Mouse (Mus musculus): Measurements from ENCODE around the gene Pccb. TPM values are rescaled to one million over a fixed set of nuclear protein-coding genes. Genes with fewer than 3 reads are reported as not detected.

Pccb gene
- polyA plus RNA-seq, 1 experiment from 2014 or later, result 25.4 TPM

DNA sequence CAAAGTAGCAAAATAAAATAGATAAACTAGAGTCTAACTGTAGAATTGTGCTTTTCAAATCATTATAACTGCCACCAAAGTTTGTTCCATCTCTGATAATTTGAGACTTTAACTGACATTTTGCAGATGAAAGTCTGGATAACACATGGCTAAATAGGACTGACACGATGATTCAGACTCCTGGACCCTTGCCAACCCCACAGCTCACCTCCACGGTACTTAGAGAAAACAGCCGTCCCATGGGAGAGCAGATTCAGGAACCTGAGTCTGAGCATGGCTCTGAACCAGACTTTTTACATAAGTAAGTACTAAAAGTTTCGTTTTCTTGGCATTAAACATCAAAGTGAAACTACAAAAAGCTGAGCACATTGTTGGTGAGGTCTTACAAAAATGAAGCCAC is 83.2 kb downstream of the Pccb start:
- WGBS, result 60% methylated on average over 4 of the region's 4 CpGs
- no peaks in the 10 kb centered on the region for H3K9me3 ChIP-seq (ENCODE audit: control insufficient read depth, low read length)
- H3K9ac ChIP-seq (replicated peaks; ENCODE audit: low read depth, low read length), result no peak overlapping the region
- H3K4me2 ChIP-seq (ENCODE audit: low read depth, low read length), result no peak overlapping the region
- no peak overlapping the region for H3K27ac ChIP-seq (ENCODE audit: low read depth, low read length)
- no peaks in the 10 kb centered on the region for H3K27me3 ChIP-seq (ENCODE audit: control insufficient read depth, insufficient read depth, low read length)
- peaks cover 7% of the 10 kb centered on the region; the same call in 1 of the 2 replicates for H3K36me3 ChIP-seq (ENCODE audit: control insufficient read depth, insufficient read depth, low read length)
- H3K4me3 ChIP-seq (ENCODE audit: low read depth, low read length), result no peak overlapping the region
- ATAC-seq (ENCODE audit: low read depth), result no peak
- no peaks in the 10 kb centered on the region for H3K4me1 ChIP-seq (ENCODE audit: control insufficient read depth, insufficient read depth, low read length)

DNA sequence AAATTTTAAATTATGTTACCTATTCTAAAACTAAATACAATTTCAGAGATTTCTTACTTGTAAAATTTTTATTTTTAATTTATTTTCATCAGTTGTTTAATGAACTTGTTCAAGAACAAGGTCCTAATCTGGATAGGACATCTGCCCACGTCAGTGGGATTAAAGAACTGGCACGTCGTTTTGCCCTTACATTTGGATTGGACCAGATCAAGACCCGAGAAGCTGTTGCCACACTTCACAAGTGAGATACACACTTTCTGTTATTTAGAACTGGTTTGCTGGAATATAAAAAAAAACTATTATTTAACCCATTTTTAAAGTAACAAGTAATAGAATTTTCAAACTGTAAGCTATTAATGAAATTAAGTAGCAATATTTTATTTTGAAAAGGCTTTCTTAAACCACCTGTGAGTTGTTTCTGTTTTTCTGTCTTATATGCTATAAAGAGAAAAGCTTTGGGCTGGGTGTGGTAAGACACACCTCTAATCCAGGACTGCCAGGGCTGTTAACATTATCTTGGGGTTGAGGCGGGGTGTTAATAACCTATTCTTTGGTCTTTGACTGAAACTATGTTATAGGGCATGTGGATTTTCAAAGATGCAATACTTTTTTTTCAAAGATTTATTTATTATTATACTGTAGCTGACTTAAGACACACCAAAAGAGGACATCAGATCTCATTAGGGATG is 89.9 kb downstream of the Pccb start:
- Histone ChIP-seq H3K27me3 (ENCODE audit: control insufficient read depth, insufficient read depth, low read length) (no peaks in the 10 kb centered on the region), H3K9ac (replicated peaks; ENCODE audit: low read depth, low read length) (no peak overlapping the region), H3K27ac (ENCODE audit: low read depth, low read length) (no peak overlapping the region), H3K9me3 (ENCODE audit: control insufficient read depth, low read length) (no peaks in the 10 kb centered on the region), H3K4me3 (ENCODE audit: low read depth, low read length) (no peak overlapping the region), H3K4me2 (ENCODE audit: low read depth, low read length) (no peak overlapping the region), H3K4me1 (ENCODE audit: control insufficient read depth, insufficient read depth, low read length) (no peaks in the 10 kb centered on the region), H3K36me3 (ENCODE audit: control insufficient read depth, insufficient read depth, low read length) (peaks cover 7% of the 10 kb centered on the region; the same call in 1 of the 2 replicates)
- WGBS, result 97% methylated on average over 5 of the region's 5 CpGs
- no peak for ATAC-seq (ENCODE audit: low read depth)

DNA sequence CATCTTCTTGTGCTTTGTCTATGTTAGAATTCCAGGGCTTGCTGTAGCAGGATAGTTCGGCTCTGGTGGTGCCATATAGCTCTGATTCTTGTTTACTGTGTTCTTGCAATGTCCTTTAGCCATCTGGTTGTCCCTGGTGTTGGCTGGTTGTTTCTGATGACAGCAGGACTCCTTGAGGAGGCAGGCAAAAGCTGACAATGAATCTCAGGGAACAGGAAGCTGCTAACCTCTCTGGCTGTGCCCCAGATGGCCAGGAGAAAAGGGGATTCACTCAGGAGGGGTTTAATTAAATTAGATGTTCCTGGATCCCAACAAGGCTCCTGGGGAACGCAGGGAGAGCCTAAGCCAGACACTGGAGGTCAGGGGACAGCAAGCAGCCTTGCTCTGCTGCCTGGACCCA is 92.7 kb downstream of the Pccb start:
- no peak for ATAC-seq (ENCODE audit: low read depth)
- 54% methylated on average over 2 of the region's 2 CpGs for WGBS
- H3K36me3 ChIP-seq (ENCODE audit: control insufficient read depth, insufficient read depth, low read length), result peaks cover 3% of the 10 kb centered on the region; the same call in 1 of the 2 replicates
- H3K4me2 ChIP-seq (ENCODE audit: low read depth, low read length), result no peak overlapping the region
- H3K27ac ChIP-seq (ENCODE audit: low read depth, low read length), result no peak overlapping the region
- no peaks in the 10 kb centered on the region for H3K9me3 ChIP-seq (ENCODE audit: control insufficient read depth, low read length)
- no peaks in the 10 kb centered on the region for H3K27me3 ChIP-seq (ENCODE audit: control insufficient read depth, insufficient read depth, low read length)
- H3K4me1 ChIP-seq (ENCODE audit: control insufficient read depth, insufficient read depth, low read length), result no peaks in the 10 kb centered on the region
- H3K4me3 ChIP-seq (ENCODE audit: low read depth, low read length), result no peak overlapping the region
- H3K9ac ChIP-seq (replicated peaks; ENCODE audit: low read depth, low read length), result no peak overlapping the region

Other genes with a start within 250 kb of the Pccb start
- 7.4 and 7.8 TPM in 2 replicates for gene Msl2, start 39.2 kb upstream of the Pccb start, polyA plus RNA-seq (2014; fragmentation: Nextera tagmentation; extraction: Ambion mirVana)
- gene Ppp2r3a, start 216.9 kb upstream of the Pccb start, polyA plus RNA-seq (2014; fragmentation: Nextera tagmentation; extraction: Ambion mirVana), result 39.1 and 40.2 TPM in 2 replicates

Measured in neural tube, embryonic 14.5 days (tissue).